Mouse (Mus musculus): ENCODE measurements around the gene Il20rb.

Il20rb gene

DNA sequence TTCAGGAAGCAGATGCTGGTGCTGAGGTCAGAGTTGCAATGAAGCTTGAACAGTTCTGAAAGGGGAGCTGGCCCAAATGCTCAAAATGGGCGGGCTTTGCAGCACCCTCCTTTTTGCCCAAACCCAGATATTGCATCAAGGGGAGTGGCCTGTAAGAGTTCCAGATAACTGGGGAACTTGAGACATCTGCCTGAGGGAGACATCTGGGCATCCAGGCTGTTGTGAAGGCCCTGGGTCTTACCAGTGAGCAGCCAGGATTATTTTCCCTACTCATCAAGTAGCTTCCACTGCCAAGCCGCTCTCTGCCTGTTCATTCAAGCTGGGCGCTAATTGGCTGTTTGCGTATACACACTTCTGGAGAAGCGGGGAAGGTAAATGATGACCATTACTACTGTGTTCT is at the start of gene Il20rb:
TSS of gene Il20rb (minus strand) at position 358 of the 400 bp plus-strand sequence.
- no peak for DNase-seq

DNA sequence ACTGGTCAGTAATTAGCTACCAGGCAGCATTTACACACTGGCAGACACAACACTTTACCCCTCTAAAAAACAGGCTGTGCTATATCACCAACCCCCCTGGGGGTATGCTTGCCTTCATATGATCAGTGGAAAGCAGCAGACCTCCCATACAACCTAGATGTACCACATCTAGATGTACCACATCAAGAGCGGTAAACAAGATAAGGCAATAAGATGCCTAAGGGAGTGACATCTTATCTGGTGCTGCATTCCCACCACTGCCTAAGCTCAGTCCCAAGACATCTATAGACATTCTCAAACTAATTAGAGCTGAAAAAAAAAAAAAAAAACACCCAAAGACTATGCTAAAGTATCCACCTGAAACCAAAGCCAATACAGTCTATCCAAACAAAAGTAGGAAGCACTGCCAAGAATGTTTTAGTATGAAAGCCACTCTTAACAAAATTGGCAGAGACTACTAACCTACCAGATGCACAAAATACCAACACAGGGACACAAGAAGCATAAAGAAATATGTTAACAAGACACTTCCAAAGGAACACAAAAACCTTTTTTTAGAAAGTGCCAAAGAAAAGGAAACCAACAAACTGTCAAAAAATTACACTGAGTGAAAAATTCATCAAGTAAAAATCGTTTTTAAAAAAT is 49.2 kb upstream of the Il20rb start:
- no peak for DNase-seq

DNA sequence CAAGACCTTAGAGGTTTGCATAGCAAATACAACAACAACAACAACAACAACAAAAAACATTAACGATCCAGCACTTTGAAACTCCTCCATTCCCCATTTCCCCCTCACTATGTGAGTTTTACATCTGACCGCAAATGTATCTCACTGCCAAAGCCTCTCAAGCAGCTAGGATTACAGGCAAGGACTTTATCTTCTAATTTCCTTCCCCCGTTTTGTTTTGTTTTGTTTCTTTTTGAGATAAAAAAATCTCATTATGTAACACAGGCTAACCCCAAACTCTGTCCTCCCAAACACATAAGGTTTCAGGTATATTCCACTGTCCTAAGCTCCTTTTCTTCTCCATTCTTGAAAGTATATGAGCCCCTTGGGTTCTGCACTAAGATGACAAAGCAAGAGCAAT is 48.1 kb upstream of the Il20rb start:
- DNase-seq, result no peak

DNA sequence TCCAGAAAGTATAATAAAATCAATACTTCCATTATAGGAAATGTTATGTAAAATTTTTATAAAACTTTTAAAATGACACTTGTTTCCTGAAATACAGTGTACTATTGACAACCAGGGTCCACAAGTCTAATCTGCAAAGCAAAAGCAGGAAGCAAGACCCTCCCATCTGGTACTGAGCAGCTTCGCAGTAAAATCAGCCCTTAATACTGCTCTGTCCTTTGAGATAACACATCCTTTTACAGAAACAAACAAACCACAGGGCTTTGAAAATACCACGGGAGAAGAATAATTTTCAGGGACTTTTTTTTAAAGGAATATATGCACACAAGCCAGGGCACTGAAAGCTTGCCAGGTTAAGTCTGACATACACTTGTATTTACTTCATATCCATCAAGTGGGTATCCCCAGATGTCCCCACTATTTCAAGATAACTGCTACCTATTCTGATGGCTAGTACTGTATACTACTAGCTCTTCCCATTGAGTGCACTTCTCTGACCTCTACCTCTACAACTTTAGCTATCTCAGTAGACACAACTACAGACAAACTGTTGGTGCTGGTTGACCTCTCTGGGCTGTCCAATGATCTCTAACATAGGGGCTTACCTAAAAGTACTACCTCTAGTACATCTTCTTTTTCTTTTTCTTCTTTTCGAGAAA is 46.4 kb upstream of the Il20rb start:
- DNase-seq, result no peak

DNA sequence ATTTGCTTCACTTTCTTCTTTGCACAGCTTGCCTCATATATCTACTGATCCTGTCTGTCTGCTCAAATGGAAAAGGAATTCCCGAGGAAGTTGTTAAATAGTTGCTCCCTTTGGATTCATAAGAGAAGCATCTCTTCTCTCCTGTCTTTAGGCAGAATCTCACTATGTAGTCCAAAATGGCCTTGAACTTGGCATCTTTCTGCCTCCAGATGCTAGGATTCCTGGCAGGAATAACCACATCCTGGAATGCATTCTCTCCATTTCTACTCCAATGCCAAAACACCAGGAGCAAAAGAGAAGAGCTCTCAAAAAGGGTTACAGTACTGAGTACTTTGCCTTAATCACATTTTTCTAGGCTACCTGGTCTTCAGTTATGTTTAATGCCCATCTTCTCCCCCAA is 44.7 kb upstream of the Il20rb start:
- DNase-seq, result no peak

DNA sequence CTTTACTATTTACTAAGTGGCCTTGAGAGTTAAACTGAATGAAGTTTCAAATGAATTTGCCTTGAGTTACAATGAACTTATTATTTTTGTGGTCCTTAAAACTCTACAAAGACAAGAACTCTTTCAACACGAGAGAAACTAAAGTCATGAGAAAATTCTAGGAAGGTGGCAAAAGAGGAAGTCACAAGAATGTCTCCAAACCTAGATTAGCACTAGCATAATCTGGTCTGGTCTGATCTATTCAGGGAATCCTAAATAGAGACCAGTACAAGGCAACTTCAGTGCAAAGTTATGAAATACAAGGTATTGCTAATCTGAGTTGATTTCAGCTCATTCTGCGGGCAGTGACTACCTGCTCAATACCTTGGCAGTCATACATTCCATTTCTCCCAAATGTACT is 38.6 kb upstream of the Il20rb start:
- no peak for DNase-seq

DNA sequence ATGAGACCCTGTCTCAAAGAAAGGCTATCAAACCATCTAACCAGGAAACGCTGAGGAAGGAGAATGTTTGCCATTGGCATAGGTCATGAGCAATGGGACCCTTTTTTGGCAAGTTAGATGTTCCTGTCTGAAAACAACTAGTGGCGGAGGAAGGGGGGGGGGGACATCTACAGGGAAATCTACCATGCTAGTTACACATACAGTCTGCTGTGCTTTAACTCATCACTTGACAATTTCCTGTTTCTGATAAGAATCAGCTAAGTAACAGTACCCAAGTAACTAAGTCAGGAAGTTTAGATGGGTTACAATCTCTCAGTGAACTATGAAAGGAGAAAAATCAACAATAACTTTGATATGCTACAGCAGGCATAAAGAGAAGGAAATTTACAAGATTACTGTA is 35.4 kb upstream of the Il20rb start:
- no peak for DNase-seq

DNA sequence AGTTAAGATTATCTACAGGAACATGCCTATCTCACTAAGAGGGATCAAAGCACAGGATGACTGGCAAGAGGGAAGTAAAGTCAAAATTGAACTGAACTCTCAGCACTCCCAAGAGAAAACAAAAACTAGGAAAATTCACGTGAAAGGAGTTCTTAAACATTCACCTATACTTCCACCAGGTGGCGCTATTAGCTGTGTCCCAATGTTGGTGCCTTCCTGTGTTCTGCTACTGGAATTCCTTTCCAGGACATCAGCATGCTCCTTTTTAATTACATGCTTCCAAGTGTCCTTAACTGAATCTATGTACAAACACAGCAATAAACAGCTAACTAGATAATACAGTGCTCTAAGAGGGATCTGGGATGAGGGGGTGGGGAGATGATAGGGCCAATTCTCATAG is 34.0 kb upstream of the Il20rb start:
- DNase-seq, result peak; percentile 43 to 46

DNA sequence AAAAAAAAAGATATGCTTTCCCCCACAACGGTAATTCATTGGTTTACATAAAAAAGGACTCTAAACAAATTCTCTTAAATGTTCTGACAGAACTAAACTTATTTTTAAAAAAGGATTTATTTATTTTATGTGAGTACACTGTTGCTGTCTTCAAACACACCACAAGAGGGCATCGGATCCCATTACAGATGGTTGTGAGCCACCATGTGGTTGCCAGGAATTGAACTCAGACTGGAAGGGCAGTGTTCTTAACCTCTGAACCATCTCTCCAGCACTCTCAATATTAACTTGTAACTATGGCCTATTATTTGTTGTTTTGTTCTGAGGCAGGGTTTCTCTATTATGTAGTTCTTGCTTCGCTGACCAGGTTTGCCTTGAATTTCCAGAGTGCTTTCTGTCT is 33.4 kb upstream of the Il20rb start:
- peak in 1 of 2 experiments; percentile 9 for DNase-seq

DNA sequence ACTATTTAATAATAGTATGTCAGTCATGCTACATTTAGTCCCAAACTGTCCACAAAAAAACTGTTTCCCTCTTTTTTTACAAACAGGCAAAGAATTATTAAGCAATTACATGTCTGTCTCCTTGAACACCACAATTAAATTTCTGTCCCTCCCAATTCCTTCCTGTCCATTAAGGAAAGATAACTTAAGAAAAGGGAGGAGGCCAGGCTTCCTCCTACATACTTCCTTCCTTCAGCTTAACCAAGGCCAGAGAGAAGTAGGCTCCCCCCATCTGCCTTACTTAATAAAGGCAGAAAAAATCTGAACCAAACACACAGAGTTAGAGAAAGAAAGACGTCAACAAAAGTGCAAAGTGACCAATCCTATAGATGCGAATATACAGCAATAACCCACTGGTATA is 21.0 kb upstream of the Il20rb start:
- peak in 1 of 2 experiments; percentile 19 for DNase-seq

DNA sequence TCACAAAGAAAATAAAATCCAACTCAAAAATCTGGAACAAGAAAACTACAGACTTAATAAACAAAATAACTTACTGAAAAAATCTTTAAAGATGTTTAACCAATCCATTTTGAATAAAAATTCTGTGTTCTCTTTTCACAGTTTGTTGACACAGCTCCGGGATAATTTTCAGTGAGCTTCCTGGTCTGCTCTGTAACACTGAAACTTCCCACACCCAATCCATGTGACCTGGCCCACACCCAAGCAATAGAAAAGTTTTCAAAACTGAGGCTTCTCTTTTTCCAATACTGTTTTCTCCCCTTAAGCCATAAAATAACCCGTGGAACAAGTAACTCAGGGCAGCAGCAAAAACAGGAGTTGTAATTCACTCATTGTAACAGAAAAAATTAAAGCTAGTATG is 20.1 kb upstream of the Il20rb start:
- peak; percentile 27 to 53 for DNase-seq

DNA sequence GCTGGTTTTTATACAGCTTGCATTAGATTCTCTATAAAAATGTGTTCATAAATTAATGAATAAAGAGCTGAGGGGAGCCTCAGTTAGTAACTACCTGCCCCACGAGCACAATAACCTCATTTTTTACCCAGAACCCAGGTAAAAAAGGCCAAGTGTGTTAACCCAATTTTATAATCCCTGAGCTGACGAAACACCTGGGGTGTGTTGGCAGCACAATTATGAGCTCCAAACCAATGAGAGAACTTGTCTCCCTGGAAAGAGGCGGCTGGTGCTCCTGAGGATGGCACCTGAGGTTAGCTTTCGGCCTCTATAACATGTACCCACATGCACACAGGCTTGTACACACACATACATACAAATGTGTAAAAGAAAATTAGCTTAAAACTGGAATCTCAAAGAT is 18.9 kb upstream of the Il20rb start:
- DNase-seq, result no peak

DNA sequence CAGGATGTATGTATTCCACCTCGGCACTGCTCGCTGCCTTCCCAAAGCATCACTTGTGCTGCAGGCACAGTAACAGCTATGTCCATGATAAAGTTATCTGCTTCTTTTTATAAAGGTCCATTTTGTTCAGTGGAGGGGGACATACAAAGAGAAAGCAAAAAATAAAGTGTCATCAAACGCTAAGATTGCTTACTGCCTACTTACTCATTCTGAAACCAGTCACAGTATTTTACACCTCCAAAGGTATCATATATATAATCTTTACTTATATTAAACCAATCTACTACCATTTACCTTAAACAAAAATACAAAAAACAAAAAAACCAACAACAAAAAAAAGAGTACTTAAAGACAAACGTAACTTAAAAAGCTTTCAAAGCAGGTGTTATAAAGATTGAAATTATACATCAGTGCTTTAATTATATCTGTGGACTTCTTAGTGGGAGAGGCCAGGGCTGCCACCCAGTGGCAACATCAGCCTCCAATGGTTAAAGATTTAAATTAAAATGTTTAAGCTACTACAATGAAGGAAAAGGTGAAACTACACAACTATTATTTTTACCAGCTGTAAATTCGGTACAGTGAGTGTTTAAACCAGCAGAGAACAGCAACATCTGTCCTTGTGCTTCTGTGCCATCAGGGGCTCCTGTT is 7.1 kb upstream of the Il20rb start:
- no peak for DNase-seq

DNA sequence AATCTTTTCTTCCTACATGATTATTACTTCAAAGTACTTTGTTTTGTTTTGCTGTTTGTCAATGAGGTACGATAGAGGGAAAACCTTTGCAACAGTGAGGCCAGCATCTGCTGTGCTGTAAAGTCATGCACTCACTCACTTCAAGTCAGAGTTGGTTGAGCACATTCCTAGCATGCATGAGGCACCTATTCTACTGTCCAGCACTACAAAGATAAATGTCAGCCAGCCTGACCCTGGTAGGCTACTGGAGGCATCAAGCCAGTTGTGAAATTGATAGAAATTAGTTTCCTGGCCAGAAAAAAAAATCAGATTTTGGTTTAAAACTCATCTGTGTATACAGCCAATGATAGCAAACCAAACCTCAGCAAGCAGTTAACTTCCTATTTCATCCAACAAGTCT is 4.8 kb upstream of the Il20rb start:
- no peak for DNase-seq

DNA sequence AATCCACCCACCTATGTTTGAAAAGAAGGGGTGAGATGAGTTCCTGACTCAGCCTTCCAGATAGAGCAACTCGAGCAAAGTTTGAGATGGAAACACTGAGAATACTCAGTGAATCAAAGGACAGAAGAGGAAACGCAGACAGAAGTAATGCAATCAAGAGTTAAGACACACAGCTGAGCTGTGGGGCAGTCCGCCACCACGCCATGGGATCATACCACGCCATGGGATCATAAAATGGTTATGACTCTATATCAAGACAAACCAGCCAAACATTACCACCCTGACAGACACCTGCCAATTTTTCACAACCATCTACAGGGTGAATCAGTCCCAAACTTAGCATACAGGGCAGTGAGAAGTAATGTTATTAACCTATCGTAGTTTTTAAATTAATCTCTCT is 2.4 kb upstream of the Il20rb start:
- no peak for DNase-seq

DNA sequence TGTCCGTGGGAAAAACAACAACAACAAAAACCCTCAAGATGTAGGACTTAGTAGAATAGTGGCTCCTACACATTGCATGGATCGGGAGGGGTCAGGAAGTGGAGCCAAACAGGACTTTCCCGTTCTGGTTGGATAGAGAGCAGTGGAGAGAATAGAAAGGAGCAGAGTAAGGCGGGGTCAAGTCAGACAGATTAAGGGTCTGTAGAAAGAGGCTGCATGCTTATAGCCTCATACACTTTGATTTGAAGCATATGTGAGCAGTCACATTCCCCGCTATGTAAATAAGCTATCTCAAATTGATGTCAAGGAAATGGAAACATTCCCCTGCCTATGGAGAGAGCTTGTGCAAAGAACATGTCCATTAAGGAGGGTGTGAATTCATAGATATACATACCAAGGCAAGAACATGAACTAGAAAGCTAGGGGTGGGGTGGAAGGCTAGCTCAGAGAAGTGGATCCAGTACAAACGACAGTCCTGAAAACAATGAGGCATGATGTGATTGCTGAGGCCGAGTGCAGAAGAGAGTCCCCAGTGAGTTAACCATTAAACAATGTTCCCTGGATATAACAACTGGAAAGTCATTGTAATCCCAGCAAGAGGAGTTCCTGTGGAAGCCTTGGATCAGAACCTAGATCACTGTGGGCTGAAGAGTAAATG is 1.6 kb upstream of the Il20rb start:
- no peak for DNase-seq

DNA sequence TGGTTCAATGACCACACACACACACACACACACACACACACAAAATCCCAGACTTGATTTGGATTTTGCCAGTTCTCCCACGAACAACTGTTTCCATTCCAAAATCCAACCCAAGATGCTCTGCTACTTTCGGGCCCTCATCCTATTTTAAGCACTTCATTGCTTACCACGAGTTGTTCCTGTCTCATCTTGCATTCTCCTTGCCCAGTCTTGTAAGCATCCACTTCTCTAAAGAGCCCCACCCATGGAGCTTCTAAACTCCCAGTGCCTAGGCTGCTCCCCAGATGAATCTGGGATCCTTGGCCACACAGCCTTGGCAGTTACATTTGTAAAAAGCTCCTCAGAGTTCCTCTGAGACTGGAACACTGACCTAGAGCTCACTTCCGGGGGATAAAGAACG is 3.3 kb downstream of the Il20rb start:
- DNase-seq, result no peak

DNA sequence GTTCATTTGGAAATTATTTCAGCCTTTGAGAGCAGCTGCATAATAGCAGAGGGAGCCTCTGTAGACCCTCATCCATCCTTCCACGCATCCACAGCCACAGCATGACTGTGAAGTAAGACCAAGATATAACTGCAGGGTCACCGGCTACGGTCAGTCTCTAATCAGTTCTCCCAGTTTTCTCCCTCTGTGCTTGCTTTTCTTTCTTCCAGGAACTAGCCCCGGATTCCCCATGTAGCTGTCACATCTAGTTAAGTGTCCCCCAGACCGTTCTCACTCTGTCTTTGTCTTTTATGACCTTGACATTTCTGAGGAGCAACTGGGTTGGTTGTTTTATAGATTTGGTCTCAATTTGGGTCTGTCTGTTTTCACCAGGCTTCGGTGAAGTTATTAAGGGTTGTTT is 5.0 kb downstream of the Il20rb start:
- DNase-seq, result no peak

DNA sequence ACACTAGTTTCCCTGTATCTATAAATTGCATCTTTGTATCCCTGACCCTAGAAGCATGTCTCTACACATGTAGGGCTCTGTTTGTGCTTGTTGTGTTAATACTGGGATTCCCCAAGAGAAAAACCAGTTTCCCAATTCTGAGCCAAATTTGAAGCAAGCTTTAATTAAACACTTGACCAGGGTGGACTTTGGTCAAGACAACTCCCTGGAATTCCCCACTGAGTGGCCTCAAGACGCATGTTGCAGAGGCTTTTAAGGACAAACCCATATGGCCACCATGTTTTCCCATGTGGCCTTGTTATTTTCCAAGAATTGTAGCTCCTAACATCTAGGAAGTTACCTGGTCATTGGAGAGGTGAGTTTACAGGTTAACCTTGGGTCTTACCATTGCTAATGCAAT is 12.5 kb downstream of the Il20rb start:
- peak; percentile 35 to 37 for DNase-seq

DNA sequence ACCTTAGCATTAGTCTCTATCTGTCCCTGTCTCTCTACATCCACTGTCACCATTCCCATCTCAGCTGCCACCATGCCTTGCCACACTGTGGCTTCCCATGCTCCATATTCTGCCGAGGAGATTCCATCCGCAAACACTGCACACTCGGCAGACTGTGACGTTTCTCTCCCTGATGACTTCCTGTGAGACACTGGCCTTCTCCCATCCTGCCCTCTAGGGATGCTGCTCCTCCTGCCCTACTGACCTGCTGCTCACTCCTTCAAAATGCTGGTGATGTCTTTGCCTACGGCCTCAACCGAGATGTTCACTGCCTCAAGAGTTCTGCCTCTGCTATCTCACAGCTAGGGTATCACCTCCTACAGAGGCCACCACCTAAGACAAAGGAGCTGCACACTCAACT is 13.2 kb downstream of the Il20rb start:
- no peak for DNase-seq

DNA sequence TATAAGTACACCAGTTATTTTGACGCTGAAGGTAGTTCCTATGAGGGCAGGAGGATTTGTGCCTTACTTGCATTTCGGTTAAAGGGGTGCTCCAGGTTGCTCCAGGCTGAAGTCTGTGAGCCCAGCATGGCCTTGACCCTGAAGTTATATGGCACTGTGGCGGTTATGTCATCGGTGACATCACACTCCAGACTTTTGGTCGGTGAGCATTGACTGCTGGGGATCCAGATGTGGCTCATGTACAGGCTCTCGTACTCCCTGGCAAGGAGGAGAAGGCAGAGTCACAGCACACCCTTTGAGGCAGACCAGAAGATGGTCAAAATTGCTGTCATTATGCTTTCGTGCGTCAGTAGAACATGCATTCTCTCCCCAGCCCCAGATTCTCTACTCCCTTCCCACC is 13.7 kb downstream of the Il20rb start:
- DNase-seq, result no peak

DNA sequence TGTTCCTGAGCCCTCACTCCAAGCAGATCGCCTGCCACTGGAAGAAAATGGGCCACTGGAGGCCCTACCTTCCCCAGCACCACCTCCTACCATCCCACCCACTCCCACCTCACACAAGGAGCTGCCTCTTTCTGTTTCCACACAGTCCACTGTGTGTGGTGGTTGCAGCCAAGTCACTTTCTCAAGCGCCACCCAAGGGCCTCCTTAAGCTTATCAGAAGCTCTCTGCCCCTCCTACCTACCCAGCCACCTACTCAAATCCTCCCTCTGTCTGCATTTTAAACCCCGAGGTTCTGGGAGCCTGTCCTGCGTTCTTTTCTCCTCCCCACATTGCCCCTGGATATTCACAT is 15.0 kb downstream of the Il20rb start:
- no peak for DNase-seq

DNA sequence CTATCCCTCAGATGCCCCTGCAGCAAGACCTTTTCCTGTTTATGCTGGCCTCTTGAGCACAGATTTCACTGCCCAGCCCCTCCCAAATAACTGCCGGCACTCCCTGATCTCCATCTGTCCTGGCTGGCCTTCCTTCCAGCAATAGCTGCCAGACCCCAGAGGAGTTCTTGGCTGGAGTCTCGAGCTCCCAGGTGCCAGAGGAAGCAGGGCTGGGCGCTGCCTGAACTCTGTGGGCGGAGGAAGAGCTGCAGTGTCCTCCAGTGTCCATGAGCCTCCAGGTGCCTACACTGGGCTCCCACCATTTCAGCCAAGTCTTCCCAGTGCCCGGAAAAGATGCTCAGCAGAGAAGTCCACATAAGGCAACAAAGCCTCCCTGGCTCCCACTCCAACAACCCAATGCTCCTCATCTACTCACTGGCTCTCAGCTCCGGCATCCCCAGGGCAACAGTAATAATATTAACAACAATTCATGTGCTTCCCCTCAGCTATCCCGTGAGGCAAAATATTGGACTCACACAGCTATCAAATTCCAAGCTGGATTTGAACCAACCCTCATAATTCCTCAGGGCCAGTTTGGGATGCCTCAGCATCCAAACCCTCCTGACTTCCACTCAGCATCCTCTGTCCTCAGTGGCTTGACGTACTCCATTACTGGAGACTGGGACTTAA is 15.5 kb downstream of the Il20rb start:
- DNase-seq, result peak; percentile 33 to 54

DNA sequence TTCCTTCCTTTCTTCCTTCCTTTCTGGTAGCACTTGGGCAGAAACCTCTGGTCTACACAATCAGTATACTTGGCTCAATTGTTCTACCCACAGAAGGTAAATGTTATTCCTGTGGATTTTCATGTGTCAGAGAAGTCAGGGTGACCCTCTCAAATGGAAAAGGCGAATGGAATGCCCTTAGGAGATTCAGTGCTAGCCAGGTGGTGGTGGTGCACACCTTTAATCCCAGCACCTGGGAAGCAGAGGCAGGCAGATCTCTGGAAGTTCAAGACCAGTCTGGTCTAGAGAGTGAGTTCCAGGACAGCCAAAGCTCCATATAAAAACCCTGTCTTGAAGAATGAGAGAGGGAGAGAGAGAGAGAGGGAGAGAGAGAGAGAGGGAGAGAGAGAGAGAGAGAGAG is 16.4 kb downstream of the Il20rb start:
- DNase-seq, result no peak
